Mouse (Mus musculus) embryonic fibroblast, embryonic 13.5 days (primary cell): ENCODE measurements at regions not wholly inside any gene's neighbourhood (a gene's known extent, or its start where the extent isn't known, plus 50 kb on each side); places are given as distances from the start of the nearest gene placed in this dataset.

Experiments
- CTCF ChIP-seq: IDR thresholded peaks from 2 replicates; pipeline ENCODE4 v1.5.1; 2011; ENCODE audit warnings: mild to moderate bottlenecking, control low read depth, low read length, moderate library complexity, borderline replicate concordance; ENCODE audit not compliant: insufficient read depth
- POLR2A ChIP-seq: IDR thresholded peaks from 2 replicates; pipeline ENCODE4 v1.6.1; 2011; ENCODE audit warnings: low read depth, mild to moderate bottlenecking, control low read depth, low read length, moderate library complexity

DNA sequence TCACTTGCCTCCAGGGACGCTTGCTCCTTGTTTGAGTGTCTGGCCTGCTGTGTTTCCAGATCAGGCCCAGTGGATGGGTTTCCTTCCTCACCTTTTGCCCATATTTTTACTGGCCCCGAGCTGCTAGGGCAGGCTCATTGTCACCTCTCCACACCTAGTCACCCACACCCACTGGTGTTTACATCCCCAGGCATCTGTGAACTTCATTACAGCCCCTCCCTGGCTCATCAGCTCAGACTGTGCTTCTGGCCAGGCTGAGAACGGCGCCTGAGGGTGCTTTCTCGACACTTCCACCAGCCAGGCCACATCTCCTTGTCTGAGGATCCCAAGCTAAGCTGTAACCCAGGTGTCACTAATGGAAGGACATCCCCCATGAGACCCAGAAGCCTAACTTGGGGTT lies 129.8 kb upstream of the Klf4 start:
- TF ChIP-seq CTCF (no peak), POLR2A (no peak)
